ENCODE assay signal across 13 mouse cellular contexts in the genomic region with DNA sequence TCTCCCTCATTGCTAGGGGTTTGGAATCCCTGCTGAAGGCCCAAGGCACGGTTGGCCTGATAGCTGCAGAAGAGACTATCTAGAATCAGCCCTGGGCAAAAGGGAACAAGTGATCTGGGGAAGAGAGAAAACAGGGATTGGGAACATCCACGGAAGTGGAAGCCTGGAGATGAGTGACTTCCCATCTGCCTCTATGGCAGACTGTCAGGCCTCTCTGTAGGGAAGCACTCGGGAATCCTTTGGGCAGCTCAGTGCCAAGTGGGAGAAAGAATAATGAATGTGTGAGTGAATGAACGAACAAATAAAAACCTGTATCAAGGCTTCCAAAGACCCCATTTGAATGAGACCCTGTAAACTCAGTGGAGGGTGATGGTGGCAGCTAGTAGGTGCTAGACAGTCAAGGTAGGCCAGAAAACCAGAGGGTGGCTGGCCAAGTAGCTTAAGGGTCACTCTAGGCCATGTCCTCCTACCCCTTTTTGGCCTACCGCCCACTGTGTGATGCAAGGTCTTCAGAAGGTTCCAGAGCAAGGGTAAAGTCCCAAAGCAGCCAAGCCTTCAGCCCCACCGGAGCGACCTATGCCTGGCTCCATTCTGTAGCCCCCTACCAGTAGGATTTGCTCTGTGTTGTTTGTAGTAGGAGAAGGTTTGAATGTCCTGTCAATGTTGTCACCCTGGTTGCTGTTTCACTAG. TPM values are rescaled to one million over a fixed set of nuclear protein-coding genes. Genes with fewer than 3 reads are reported as not detected.
DNase-seq lines count a peak whose midpoint lies in the region; ATAC-seq and TF ChIP-seq lines count a peak whose summit lies in the region.
"Had no signal": no experiment of that assay in that cellular context is flagged by ENCODE, and none has a peak within 500 bp of the region (broad histone marks: within the 10 kb centered on the region; RNA-seq: fewer than 3 reads in every experiment).

No protein-coding gene starts in this region.

- no peak for ATAC-seq in stomach, postnatal 0 days (ENCODE audit: low FRiP score, low TSS enrichment)

- no peak for TF ChIP-seq CTCF in lung, adult 2 months (IDR thresholded peaks at IDR 0.05; ENCODE audit: insufficient read depth, low read length)
- no peak for TF ChIP-seq CTCF in stomach, postnatal 0 days (IDR thresholded peaks at IDR 0.05; ENCODE audit: low read depth)

- intact Hi-C loops in heart, postnatal 25 days (cut with DNase I) = no loop called here

- TF ChIP-seq POLR2A in lung, adult 2 months (IDR thresholded peaks at IDR 0.05; ENCODE audit: borderline replicate concordance, extremely low read depth, low read depth, low read length) = no peak

- no peak overlapping the region for H3K27ac ChIP-seq in stomach, postnatal 0 days (replicated peaks)
- H3K27ac ChIP-seq: hindbrain, embryonic 14.5 days; liver, embryonic 15.5 days had no signal

- DNase-seq in heart, adult 18-20 months = peak; percentile 1 to 39
- no peak for DNase-seq in heart, postnatal 4 days
- peak; percentile 80 for DNase-seq in adipocyte (ENCODE audit: low spot score)
- DNase-seq in cerebellum, postnatal 14 days = peak; percentile 44 to 61
- DNase-seq in lung, adult 2 months = peak; percentile 9
- no peak for DNase-seq in stomach, postnatal 0 days (ENCODE audit: low spot score)
- no peak for DNase-seq in heart, postnatal 25 days (ENCODE audit: low spot score)
- DNase-seq: thymus, postnatal 14 days had no signal

- H3K4me2 ChIP-seq in stomach, postnatal 0 days (replicated peaks; ENCODE audit: low read depth) = no peak overlapping the region
- H3K4me2 ChIP-seq: heart, embryonic 11.5 days; hindbrain, embryonic 14.5 days; liver, embryonic 15.5 days; midbrain, embryonic 11.5 days had no signal

- no peak overlapping the region for H3K9ac ChIP-seq in stomach, postnatal 0 days (ENCODE audit: low read length)
- H3K9ac ChIP-seq: hindbrain, embryonic 14.5 days; liver, embryonic 15.5 days had no signal

- H3K4me3 ChIP-seq in lung, adult 2 months (replicated peaks; ENCODE audit: extremely low read depth, low read depth, low read length) = no peak overlapping the region
- H3K4me3 ChIP-seq in stomach, postnatal 0 days (ENCODE audit: low read depth, low read length) = no peak overlapping the region
- H3K4me3 ChIP-seq: erythroblast, embryonic 14.5 days; liver, embryonic 15.5 days had no signal

- no peak for TF ChIP-seq EP300 in stomach, postnatal 0 days (optimal IDR thresholded peaks at IDR 0.05)

- H3K9me3 ChIP-seq in stomach, postnatal 0 days (ENCODE audit: control insufficient read depth, low read length) = no peaks in the 10 kb centered on the region
- H3K9me3 ChIP-seq: liver, embryonic 15.5 days had no signal

- H3K4me1 ChIP-seq in lung, adult 2 months (ENCODE audit: control insufficient read depth, insufficient read depth, low read length) = no peaks in the 10 kb centered on the region
- H3K4me1 ChIP-seq in stomach, postnatal 0 days (replicated peaks; ENCODE audit: control insufficient read depth, insufficient read depth) = no peaks in the 10 kb centered on the region

- H3K36me3 ChIP-seq in stomach, postnatal 0 days (ENCODE audit: control insufficient read depth, insufficient read depth, low read length) = no peaks in the 10 kb centered on the region
- H3K36me3 ChIP-seq: liver, embryonic 15.5 days had no signal

- H3K27me3 ChIP-seq in stomach, postnatal 0 days (ENCODE audit: control insufficient read depth, insufficient read depth, low read length) = no peaks in the 10 kb centered on the region
- H3K27me3 ChIP-seq: liver, embryonic 15.5 days had no signal

- 67% methylated on average over 7 of the region's 7 CpGs for WGBS in lung, adult 2 months
- 87% methylated on average over 7 of the region's 7 CpGs for WGBS in stomach, postnatal 0 days

RNA-seq across cellular contexts. Expression of a gene that starts 14.8 kb away (rescaled TPM):
- total RNA-seq in heart, adult 18-20 months (2021) = 10 to 100 TPM; 59.8 to 74.9 TPM
- total RNA-seq in heart, postnatal 4 days (2021) = 100 to 1,000 TPM; 117 to 137 TPM
- polyA plus RNA-seq in lung, adult 2 months (2012; rRNA removed) = 8.3 and 9.2 TPM in 2 replicates
- polyA plus RNA-seq in stomach, postnatal 0 days (2015; fragmentation: Nextera tagmentation; extraction: Ambion mirVana) = 62.2 and 65.6 TPM in 2 replicates
- total RNA-seq in heart, postnatal 25 days (2021) = 10 to 100 TPM; 74.2 to 78.8 TPM

RNA-seq across cellular contexts. Expression of a gene that starts 48.3 kb away (rescaled TPM):
- total RNA-seq in heart, adult 18-20 months (2021) = 10 to 100 TPM; 62.7 to 69.8 TPM
- 10 to 100 TPM; 36.6 to 44.5 TPM for total RNA-seq in heart, postnatal 4 days (2021)
- polyA plus RNA-seq in lung, adult 2 months (2012; rRNA removed) = 15.2 and 51.2 TPM in 2 replicates
- 12.2 and 13.1 TPM in 2 replicates for polyA plus RNA-seq in stomach, postnatal 0 days (2015; fragmentation: Nextera tagmentation; extraction: Ambion mirVana)
- 10 to 100 TPM; 57.3 to 57.9 TPM for total RNA-seq in heart, postnatal 25 days (2021)

Comparison
In these comparisons a context has a peak if more than half of its experiments do, and no peak if none do; other contexts are left out.
1. DNase-seq: peak in heart, adult 18-20 months (2 of 2), adipocyte (single experiment), cerebellum, postnatal 14 days (2 of 2) and lung, adult 2 months (single experiment); none in heart, postnatal 4 days (single experiment), stomach, postnatal 0 days (single experiment) and heart, postnatal 25 days (single experiment).